Mouse (Mus musculus): ENCODE results near the gene Cyp2d10.
"Not testable (repeated sequence)": the region's sequence is repeated elsewhere in the genome, so short reads cannot be mapped to it uniquely, and the experiment has no call there.

The Cyp2d10 gene

GRCm38 (mm10) chr15:82393922-82394321, 13.1 kb downstream of the Cyp2d10 start, which contains the start of gene Cyp2d11:
Gene Cyp2d11, minus strand, starts transcription at chr15:82394022.
- not testable (repeated sequence) for DNase-seq

GRCm38 (mm10) chr15:82389916-82390315, 17.1 kb downstream of the Cyp2d10 start:
- DNase-seq = not testable (repeated sequence)

- no peak for DNase-seq
Measured at GRCm38 (mm10) chr15:82385729-82386128, 21.3 kb downstream of the Cyp2d10 start.

GRCm38 (mm10) chr15:82382441-82382840, 24.6 kb downstream of the Cyp2d10 start:
- DNase-seq = no peak

GRCm38 (mm10) chr15:82380714-82381062, 26.3 kb downstream of the Cyp2d10 start:
- DNase-seq = no peak

GRCm38 (mm10) chr15:82379871-82380713, 26.9 kb downstream of the Cyp2d10 start, which contains the start of gene Cyp2d22:
Gene Cyp2d22, minus strand, starts transcription at chr15:82380260.
- DNase-seq = peak; percentile 52

GRCm38 (mm10) chr15:82379511-82379870, 27.5 kb downstream of the Cyp2d10 start:
- no peak for DNase-seq

- no peak for DNase-seq
Measured at GRCm38 (mm10) chr15:82378261-82379180, 28.5 kb downstream of the Cyp2d10 start.

GRCm38 (mm10) chr15:82377701-82378100, 29.3 kb downstream of the Cyp2d10 start:
- DNase-seq = no peak

GRCm38 (mm10) chr15:82376393-82377138, 30.4 kb downstream of the Cyp2d10 start:
- DNase-seq = no peak

GRCm38 (mm10) chr15:82375855-82376254, 31.1 kb downstream of the Cyp2d10 start:
- DNase-seq = no peak

- DNase-seq = no peak
Measured at GRCm38 (mm10) chr15:82374437-82374836, 32.6 kb downstream of the Cyp2d10 start.

GRCm38 (mm10) chr15:82372991-82373390, 34.0 kb downstream of the Cyp2d10 start:
- no peak for DNase-seq

GRCm38 (mm10) chr15:82372446-82372845, 34.5 kb downstream of the Cyp2d10 start:
- DNase-seq = no peak

GRCm38 (mm10) chr15:82368851-82369250, 38.1 kb downstream of the Cyp2d10 start:
- DNase-seq = no peak

- no peak for DNase-seq
Measured at GRCm38 (mm10) chr15:82368146-82368545, 38.8 kb downstream of the Cyp2d10 start.

- not testable (repeated sequence) for DNase-seq
Measured at GRCm38 (mm10) chr15:82364561-82364960, 42.4 kb downstream of the Cyp2d10 start.

GRCm38 (mm10) chr15:82363801-82364200, 43.2 kb downstream of the Cyp2d10 start:
- DNase-seq = not testable (repeated sequence)

GRCm38 (mm10) chr15:82362234-82362633, 44.8 kb downstream of the Cyp2d10 start:
- peak; percentile 0 for DNase-seq

- peak; percentile 1 for DNase-seq
Measured at GRCm38 (mm10) chr15:82361459-82362018, 45.5 kb downstream of the Cyp2d10 start.

- DNase-seq = no peak
Measured at GRCm38 (mm10) chr15:82358431-82359260, 48.3 kb downstream of the Cyp2d10 start.

Data from cerebellum, adult 11 months (tissue).